Mouse (Mus musculus) midbrain, embryonic 12.5 days (tissue): Measurements from ENCODE around the gene Idi2. TPM values are rescaled to one million over a fixed set of nuclear protein-coding genes. Genes with fewer than 3 reads are reported as not detected.

ENCODE experiments used
- microRNA-seq: library from miRNA; unstranded; fragments of <30 nt; microRNA quantifications from one replicate; pipeline ENCODE4, GENCODE M21; 2017
- polyA plus RNA-seq: library from polyadenylated mRNA; unstranded; fragments of >200 nt; fragmentation: Nextera tagmentation; extraction: Ambion mirVana; gene quantifications from 2 replicates; pipeline ENCODE4 v1.2.1, GENCODE M21; 2016

The Idi2 gene
- polyA plus RNA-seq, 1 experiment from 2014 or later, result not detected

Small RNA genes within 50 kb of the gene (microRNA-seq; reads per million reads assigned to microRNA genes)
- gene Gm22750, result not detected

Other genes starting within 250 kb of the Idi2 start
- 52.7 and 55.1 TPM in 2 replicates for gene Wdr37, start 81.0 kb upstream of the Idi2 start, polyA plus RNA-seq
- 150 and 155 TPM in 2 replicates for gene Idi1, start 67.4 kb upstream of the Idi2 start, polyA plus RNA-seq
- gene Gm9745, start 4.6 kb upstream of the Idi2 start, polyA plus RNA-seq, result not detected in 2 replicates
- 93.0 and 93.8 TPM in 2 replicates for gene Gtpbp4, start 43.2 kb downstream of the Idi2 start, polyA plus RNA-seq
- gene Larp4b, start 141.0 kb downstream of the Idi2 start, polyA plus RNA-seq, result 38.3 and 43.4 TPM in 2 replicates